In the genomic region with DNA sequence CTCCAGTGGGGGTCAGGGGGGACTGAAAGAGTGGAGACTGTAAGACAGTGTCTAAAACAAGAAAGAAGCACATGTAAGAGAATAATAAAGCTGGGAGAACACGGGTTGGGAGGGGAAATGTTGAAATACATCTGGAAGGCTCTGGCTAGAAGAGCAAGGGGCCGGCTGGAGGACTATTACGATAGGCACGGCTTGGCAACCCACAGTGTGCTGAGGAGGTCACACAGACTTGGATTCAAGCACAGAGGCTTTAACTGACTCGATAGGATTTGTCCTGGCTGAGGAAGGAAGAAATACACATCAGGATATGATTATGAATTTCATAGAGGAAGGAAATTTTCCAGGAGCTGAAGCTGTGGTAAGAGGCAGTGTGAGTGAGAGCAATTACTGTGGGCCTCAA, we compare ENCODE assay signal across 20 mouse cellular contexts.
A peak's percentile ranks its signal among the peaks of the same experiment; 100 is the strongest.
DNase-seq lines count a peak whose midpoint lies in the region; ATAC-seq and TF ChIP-seq lines count a peak whose summit lies in the region.
"Had no signal": no experiment of that assay in that cellular context is flagged by ENCODE, and none has a peak within 500 bp of the region (broad histone marks: within the 10 kb centered on the region; RNA-seq: fewer than 3 reads in every experiment).

No protein-coding gene starts in this region.

- H3K27ac ChIP-seq in gastrocnemius, adult 2 months, result no peak overlapping the region
- no peak overlapping the region for H3K27ac ChIP-seq in limb, embryonic 15.5 days
- H3K27ac ChIP-seq: forebrain, embryonic 10.5 days; heart, adult 2 months; heart, embryonic 13.5 days; hindbrain, embryonic 12.5 days had no signal

- H3K9me3 ChIP-seq in limb, embryonic 15.5 days, result no peaks in the 10 kb centered on the region
- H3K9me3 ChIP-seq: forebrain, embryonic 10.5 days; hindbrain, embryonic 12.5 days had no signal

- H3K9ac ChIP-seq in limb, embryonic 15.5 days, result no peak overlapping the region
- H3K9ac ChIP-seq: heart, embryonic 13.5 days; hindbrain, embryonic 12.5 days had no signal

- DNase-seq in gastrocnemius, postnatal 14 days, result peak; percentile 11
- no peak for DNase-seq in gastrocnemius, adult 2 months
- peak; percentile 13 for DNase-seq in heart, postnatal 4 days
- DNase-seq in heart, postnatal 36 days, result no peak
- peak; percentile 7 for DNase-seq in lung, postnatal 10 days
- DNase-seq in lung, adult 2 months, result no peak
- DNase-seq in adrenal gland, adult 18-20 months (ENCODE audit: low spot score in 2 of 2), result no peak
- DNase-seq: adrenal gland, postnatal 14 days; cerebellum, adult 11-12 months; cerebellum, adult 9-11 months; cerebellum, postnatal 36 days; heart, adult 2 months had no signal

- TF ChIP-seq POLR2A in lung, adult 2 months (IDR thresholded peaks at IDR 0.05; ENCODE audit: borderline replicate concordance, extremely low read depth, low read depth, low read length), result no peak

- 66% methylated on average over 5 of the region's 5 CpGs for WGBS in lung, adult 2 months
- 44% methylated on average over 5 of the region's 5 CpGs for WGBS in limb, embryonic 15.5 days

- H3K27me3 ChIP-seq in limb, embryonic 15.5 days, result no peaks in the 10 kb centered on the region
- H3K27me3 ChIP-seq: heart, embryonic 13.5 days; hindbrain, embryonic 12.5 days had no signal

- intact Hi-C loops in gastrocnemius, postnatal 14 days (cut with DNase I; ENCODE audit: low total_unique reads), result no loop called here
- intact Hi-C loops in gastrocnemius, adult 2 months (cut with DNase I), result no loop called here
- intact Hi-C loops in heart, postnatal 36 days (cut with DNase I), result no loop called here

- TF ChIP-seq CTCF in gastrocnemius, adult 2 months (IDR thresholded peaks at IDR 0.05), result no peak
- no peak for TF ChIP-seq CTCF in lung, adult 2 months (IDR thresholded peaks at IDR 0.05; ENCODE audit: insufficient read depth, low read length)

- no peak overlapping the region for H3K4me3 ChIP-seq in gastrocnemius, adult 2 months
- H3K4me3 ChIP-seq in lung, adult 2 months (replicated peaks; ENCODE audit: extremely low read depth, low read depth, low read length), result no peak overlapping the region
- no peak overlapping the region for H3K4me3 ChIP-seq in limb, embryonic 15.5 days
- H3K4me3 ChIP-seq: forebrain, embryonic 10.5 days; heart, adult 2 months; heart, embryonic 13.5 days; hindbrain, embryonic 12.5 days had no signal

- no peaks in the 10 kb centered on the region for H3K4me1 ChIP-seq in lung, adult 2 months (ENCODE audit: control insufficient read depth, insufficient read depth, low read length)
- no peaks in the 10 kb centered on the region for H3K4me1 ChIP-seq in limb, embryonic 15.5 days
- H3K4me1 ChIP-seq: forebrain, embryonic 10.5 days; heart, embryonic 13.5 days; hindbrain, embryonic 12.5 days had no signal

- no peaks in the 10 kb centered on the region for H3K36me3 ChIP-seq in limb, embryonic 15.5 days
- H3K36me3 ChIP-seq: forebrain, embryonic 10.5 days; heart, embryonic 13.5 days; hindbrain, embryonic 12.5 days had no signal

- no peak overlapping the region for H3K4me2 ChIP-seq in limb, embryonic 15.5 days
- H3K4me2 ChIP-seq: heart, embryonic 13.5 days; hindbrain, embryonic 12.5 days had no signal

- ATAC-seq in limb, embryonic 15.5 days (ENCODE audit: insufficient number of reproducible peaks, low FRiP score, low TSS enrichment, low read depth), result peak; percentile 58; the same call in 1 of the 2 replicates
- ATAC-seq: forebrain, embryonic 14.5 days; hindbrain, embryonic 16.5 days; inflammation-experienced regulatory T-cells, adult 6 months; intestine, postnatal 0 days had no signal

Comparison
In these comparisons a context has a peak if more than half of its experiments do, and no peak if none do; other contexts are left out.
1. DNase-seq: peak in gastrocnemius, postnatal 14 days (single experiment), heart, postnatal 4 days (single experiment) and lung, postnatal 10 days (single experiment); none in gastrocnemius, adult 2 months (single experiment), heart, postnatal 36 days (0 of 2), lung, adult 2 months (single experiment) and adrenal gland, adult 18-20 months (0 of 2).